Mouse (Mus musculus): ENCODE measurements at regions not wholly inside any gene's neighbourhood (a gene's known extent, or its start where the extent isn't known, plus 50 kb on each side); places are given as distances from the start of the nearest gene placed in this dataset.

- Histone ChIP-seq H3K27me3 (replicated peaks) (no peaks in the 10 kb centered on the region), H3K4me1 (no peaks in the 10 kb centered on the region), H3K4me3 (replicated peaks) (no peak overlapping the region), H3K27ac (peak overlapping the region; percentile 31; the same call in 1 of the 2 replicates), H3K9ac (no peak overlapping the region), H3K9me3 (no peaks in the 10 kb centered on the region), H3K36me3 (no peaks in the 10 kb centered on the region), H3K4me2 (no peak overlapping the region)
- 13% methylated on average over 2 of the region's 2 CpGs for WGBS
- ATAC-seq (ENCODE audit: insufficient read depth, low FRiP score, low read depth), result no peak
These were observed 332.4 kb downstream of the Ets1 start for GRCm38 (mm10) chr9:32968446-32968845.

GRCm38 (mm10) chr9:32971421-32971820 lies 335.4 kb downstream of the Ets1 start:
- no peak overlapping the region for H3K4me3 ChIP-seq (replicated peaks)
- no peak overlapping the region for H3K4me2 ChIP-seq
- H3K27me3 ChIP-seq (replicated peaks), result no peaks in the 10 kb centered on the region
- 77% methylated on average over 5 of the region's 5 CpGs for WGBS
- no peaks in the 10 kb centered on the region for H3K36me3 ChIP-seq
- no peak overlapping the region for H3K27ac ChIP-seq
- H3K9ac ChIP-seq, result no peak overlapping the region
- H3K4me1 ChIP-seq, result no peaks in the 10 kb centered on the region
- no peaks in the 10 kb centered on the region for H3K9me3 ChIP-seq
- ATAC-seq (ENCODE audit: insufficient read depth, low FRiP score, low read depth), result no peak

- Histone ChIP-seq H3K27ac (no peak overlapping the region), H3K27me3 (replicated peaks) (no peaks in the 10 kb centered on the region), H3K4me1 (no peaks in the 10 kb centered on the region), H3K36me3 (no peaks in the 10 kb centered on the region), H3K4me3 (replicated peaks) (no peak overlapping the region), H3K9ac (no peak overlapping the region), H3K9me3 (no peaks in the 10 kb centered on the region), H3K4me2 (no peak overlapping the region)
- ATAC-seq (ENCODE audit: insufficient read depth, low FRiP score, low read depth), result no peak
- 78% methylated on average over 7 of the region's 7 CpGs for WGBS
These were observed 335.9 kb downstream of the Ets1 start for GRCm38 (mm10) chr9:32971926-32972325.

- no peaks in the 10 kb centered on the region for H3K27me3 ChIP-seq (replicated peaks)
These were observed 336.5 kb downstream of the Ets1 start for GRCm38 (mm10) chr9:32972431-32973052.

GRCm38 (mm10) chr9:32977732-32978131 lies 341.7 kb downstream of the Ets1 start:
- H3K4me1 ChIP-seq, result no peaks in the 10 kb centered on the region
- 71% methylated on average over 7 of the region's 7 CpGs for WGBS
- H3K27ac ChIP-seq, result no peak overlapping the region
- no peaks in the 10 kb centered on the region for H3K9me3 ChIP-seq
- H3K36me3 ChIP-seq, result no peaks in the 10 kb centered on the region
- no peaks in the 10 kb centered on the region for H3K27me3 ChIP-seq (replicated peaks)
- no peak overlapping the region for H3K4me2 ChIP-seq
- no peak overlapping the region for H3K4me3 ChIP-seq (replicated peaks)
- no peak for ATAC-seq (ENCODE audit: insufficient read depth, low FRiP score, low read depth)
- no peak overlapping the region for H3K9ac ChIP-seq

More at GRCm38 (mm10) chr9:32972431-32973052, 336.5 kb downstream of the Ets1 start:
- no peak for ATAC-seq (ENCODE audit: insufficient read depth, low FRiP score, low read depth)
- no peak overlapping the region for H3K27ac ChIP-seq
- WGBS, result 64% methylated on average over 7 of the region's 7 CpGs
- H3K4me2 ChIP-seq, result no peak overlapping the region
- H3K4me1 ChIP-seq, result no peaks in the 10 kb centered on the region
- H3K36me3 ChIP-seq, result no peaks in the 10 kb centered on the region
- H3K9me3 ChIP-seq, result no peaks in the 10 kb centered on the region
- H3K9ac ChIP-seq, result no peak overlapping the region
- H3K4me3 ChIP-seq (replicated peaks), result no peak overlapping the region

- Histone ChIP-seq H3K9me3 (no peaks in the 10 kb centered on the region), H3K27ac (no peak overlapping the region), H3K36me3 (no peaks in the 10 kb centered on the region), H3K4me2 (no peak overlapping the region), H3K4me3 (replicated peaks) (no peak overlapping the region), H3K9ac (no peak overlapping the region), H3K27me3 (replicated peaks) (no peaks in the 10 kb centered on the region), H3K4me1 (no peaks in the 10 kb centered on the region)
- ATAC-seq (ENCODE audit: insufficient read depth, low FRiP score, low read depth), result no peak
These were observed 344.8 kb downstream of the Ets1 start for GRCm38 (mm10) chr9:32980846-32981245.

- no peak for ATAC-seq (ENCODE audit: insufficient read depth, low FRiP score, low read depth)
- 64% methylated on average over 2 of the region's 2 CpGs for WGBS
- H3K4me1 ChIP-seq, result no peaks in the 10 kb centered on the region
These were observed 347.2 kb downstream of the Ets1 start for GRCm38 (mm10) chr9:32983182-32983581.

GRCm38 (mm10) chr9:32986836-32987673 lies 351.0 kb downstream of the Ets1 start:
- no peaks in the 10 kb centered on the region for H3K4me1 ChIP-seq
- ATAC-seq (ENCODE audit: insufficient read depth, low FRiP score, low read depth), result no peak
- H3K36me3 ChIP-seq, result no peaks in the 10 kb centered on the region
- WGBS, result 31% methylated on average over 9 of the region's 9 CpGs
- no peaks in the 10 kb centered on the region for H3K27me3 ChIP-seq (replicated peaks)
- no peaks in the 10 kb centered on the region for H3K9me3 ChIP-seq
- no peak overlapping the region for H3K9ac ChIP-seq
- H3K27ac ChIP-seq, result 0 out of 2 replicates have a peak overlapping the region, but pooled peaks have one; percentile 7
- no peak overlapping the region for H3K4me3 ChIP-seq (replicated peaks)
- H3K4me2 ChIP-seq, result 0 out of 2 replicates have a peak overlapping the region, but pooled peaks have one; percentile 6

More at GRCm38 (mm10) chr9:32983182-32983581, 347.2 kb downstream of the Ets1 start:
- no peak overlapping the region for H3K27ac ChIP-seq
- H3K9ac ChIP-seq, result no peak overlapping the region
- no peak overlapping the region for H3K4me2 ChIP-seq
- H3K9me3 ChIP-seq, result no peaks in the 10 kb centered on the region
- H3K4me3 ChIP-seq (replicated peaks), result no peak overlapping the region
- no peaks in the 10 kb centered on the region for H3K27me3 ChIP-seq (replicated peaks)
- no peaks in the 10 kb centered on the region for H3K36me3 ChIP-seq

GRCm38 (mm10) chr9:32989006-32989405 lies 353.0 kb downstream of the Ets1 start:
- Histone ChIP-seq H3K27me3 (replicated peaks) (no peaks in the 10 kb centered on the region), H3K4me2 (no peak overlapping the region), H3K4me3 (replicated peaks) (no peak overlapping the region), H3K9me3 (no peaks in the 10 kb centered on the region), H3K9ac (no peak overlapping the region), H3K36me3 (no peaks in the 10 kb centered on the region), H3K4me1 (no peaks in the 10 kb centered on the region), H3K27ac (no peak overlapping the region)
- no peak for ATAC-seq (ENCODE audit: insufficient read depth, low FRiP score, low read depth)
- WGBS, result 78% methylated on average over 1 of the region's 1 CpGs

- Histone ChIP-seq H3K27me3 (replicated peaks) (no peaks in the 10 kb centered on the region), H3K36me3 (no peaks in the 10 kb centered on the region), H3K9ac (no peak overlapping the region), H3K9me3 (no peaks in the 10 kb centered on the region), H3K4me3 (replicated peaks) (no peak overlapping the region), H3K27ac (no peak overlapping the region), H3K4me1 (no peaks in the 10 kb centered on the region), H3K4me2 (no peak overlapping the region)
- ATAC-seq (ENCODE audit: insufficient read depth, low FRiP score, low read depth), result no peak
- 79% methylated on average over 1 of the region's 1 CpGs for WGBS
These were observed 362.3 kb downstream of the Ets1 start for GRCm38 (mm10) chr9:32998323-32998722.

GRCm38 (mm10) chr9:33000691-33001164 lies 364.7 kb downstream of the Ets1 start:
- Histone ChIP-seq H3K4me3 (replicated peaks) (no peak overlapping the region), H3K27ac (no peak overlapping the region), H3K36me3 (no peaks in the 10 kb centered on the region), H3K4me1 (no peaks in the 10 kb centered on the region), H3K9ac (no peak overlapping the region), H3K4me2 (peak overlapping the region; percentile 28), H3K27me3 (replicated peaks) (no peaks in the 10 kb centered on the region), H3K9me3 (no peaks in the 10 kb centered on the region)
- 28% methylated on average over 7 of the region's 7 CpGs for WGBS
- ATAC-seq (ENCODE audit: insufficient read depth, low FRiP score, low read depth), result peak; percentile 43

All from stomach, embryonic 15.5 days (tissue).